Mouse (Mus musculus) thymus, adult 2 months (tissue): Measurements from ENCODE around the gene Sec14l1. TPM values are rescaled to one million over a fixed set of nuclear protein-coding genes. Genes with fewer than 3 reads are reported as not detected.

Experiments used
- DNase-seq: peaks from one replicate; pipeline ENCODE4 v3.0.0; 2021
- H3K27ac ChIP-seq: fragments of 200-500 bp; 2 replicates; pipeline ENCODE4 v1.5.1; 2012; ENCODE audit warnings: low read length, control low read depth; ENCODE audit not compliant: control insufficient read depth, insufficient read depth
- H3K27me3 ChIP-seq: fragments of 200-500 bp; 2 replicates; pipeline ENCODE4 v1.6.1; 2012; ENCODE audit warnings: mild to moderate bottlenecking, low read length, moderate library complexity, mixed read lengths; ENCODE audit not compliant: control insufficient read depth, insufficient read depth
- H3K36me3 ChIP-seq: fragments of 200-500 bp; 2 replicates; pipeline ENCODE4 v1.6.1; 2012; ENCODE audit warnings: mild to moderate bottlenecking, low read length, moderate library complexity; ENCODE audit not compliant: control insufficient read depth, insufficient read depth
- H3K4me1 ChIP-seq: fragments of 200-500 bp; replicated peaks from 2 replicates; pipeline ENCODE4 v1.6.1; 2012; ENCODE audit warnings: low read length; ENCODE audit not compliant: control insufficient read depth, insufficient read depth
- H3K4me3 ChIP-seq: fragments of 200-500 bp; 2 replicates; pipeline ENCODE4 v1.5.1; 2012; ENCODE audit warnings: mild to moderate bottlenecking, low read length, control low read depth, moderate library complexity; ENCODE audit not compliant: control insufficient read depth, insufficient read depth
- CTCF ChIP-seq: fragments of 200-500 bp; IDR thresholded peaks from 2 replicates; pipeline ENCODE4 v1.5.1; 2012; ENCODE audit warnings: mild to moderate bottlenecking, control low read depth, low read length, moderate library complexity, borderline replicate concordance; ENCODE audit not compliant: control insufficient read depth, poor library complexity, insufficient read depth; ENCODE audit errors: extremely low read depth
- POLR2A ChIP-seq: fragments of 200-500 bp; IDR thresholded peaks from 2 replicates; pipeline ENCODE4 v1.6.1; 2012; ENCODE audit warnings: mild to moderate bottlenecking, low read length, control low read depth, moderate library complexity; ENCODE audit not compliant: control insufficient read depth, poor library complexity, insufficient read depth; ENCODE audit errors: extremely low read depth
- WGBS: fragments of 180-500 bp; shearing (Covaris S2); methylation state at CpG from one replicate; pipeline ENCODE4 v1.1.7; 2018; 5-methylcytosine and 5-hydroxymethylcytosine counted together
- polyA plus RNA-seq: library from polyadenylated mRNA; depleted of rRNA; stranded (reverse); fragments of >200 nt; gene quantifications from 2 replicates; pipeline ENCODE4 v1.2.3, GENCODE M21; 2012

The Sec14l1 gene
- polyA plus RNA-seq, 1 experiment: 84.8 TPM

GRCm38 (mm10) chr11:117131450-117131849 is 16.5 kb downstream of the Sec14l1 start:
- WGBS: 51% methylated on average over 10 of the region's 10 CpGs
- TF ChIP-seq POLR2A (no peak), CTCF (no peak)
- H3K4me1 ChIP-seq: peaks cover 21% of the 10 kb centered on the region
- H3K27ac ChIP-seq: no peak overlapping the region
- H3K27me3 ChIP-seq: no peaks in the 10 kb centered on the region
- no peak for DNase-seq
- no peaks in the 10 kb centered on the region for H3K36me3 ChIP-seq
- H3K4me3 ChIP-seq: no peak overlapping the region

- no peak for TF ChIP-seq CTCF
- TF ChIP-seq POLR2A: no peak
- H3K36me3 ChIP-seq: no peaks in the 10 kb centered on the region
- peaks cover 9% of the 10 kb centered on the region for H3K4me1 ChIP-seq
- WGBS: 94% methylated on average over 23 of the region's 23 CpGs
- no peak overlapping the region for H3K4me3 ChIP-seq
- no peaks in the 10 kb centered on the region for H3K27me3 ChIP-seq
- H3K27ac ChIP-seq: no peak overlapping the region
- DNase-seq: no peak
Measured at GRCm38 (mm10) chr11:117134776-117135387, 19.9 kb downstream of the Sec14l1 start.

GRCm38 (mm10) chr11:117135457-117136290 is 20.7 kb downstream of the Sec14l1 start:
- TF ChIP-seq CTCF (no peak), POLR2A (no peak)
- DNase-seq: no peak
- Histone ChIP-seq H3K27me3 (no peaks in the 10 kb centered on the region), H3K4me3 (no peak overlapping the region), H3K27ac (no peak overlapping the region), H3K36me3 (no peaks in the 10 kb centered on the region), H3K4me1 (peaks cover 9% of the 10 kb centered on the region)
- 76% methylated on average over 17 of the region's 17 CpGs for WGBS

GRCm38 (mm10) chr11:117136880-117137279 is 21.9 kb downstream of the Sec14l1 start:
- no peak overlapping the region for H3K4me3 ChIP-seq
- TF ChIP-seq CTCF (no peak), POLR2A (no peak)
- peaks cover 7% of the 10 kb centered on the region for H3K4me1 ChIP-seq
- no peaks in the 10 kb centered on the region for H3K27me3 ChIP-seq
- H3K27ac ChIP-seq: no peak overlapping the region
- DNase-seq: no peak
- 0 out of 2 replicates have a peak, but pooled peaks cover 1% of the 10 kb centered on the region for H3K36me3 ChIP-seq
- 98% methylated on average over 14 of the region's 14 CpGs for WGBS

- Histone ChIP-seq H3K36me3 (0 out of 2 replicates have a peak, but pooled peaks cover 9% of the 10 kb centered on the region), H3K4me1 (peaks cover 7% of the 10 kb centered on the region), H3K4me3 (no peak overlapping the region), H3K27me3 (no peaks in the 10 kb centered on the region), H3K27ac (no peak overlapping the region)
- TF ChIP-seq POLR2A: no peak
- TF ChIP-seq CTCF: no peak
- WGBS: 91% methylated on average over 9 of the region's 9 CpGs
- DNase-seq: no peak
Measured at GRCm38 (mm10) chr11:117138213-117138761, 23.3 kb downstream of the Sec14l1 start.

GRCm38 (mm10) chr11:117138795-117139463 is 24.0 kb downstream of the Sec14l1 start:
- TF ChIP-seq CTCF (no peak), POLR2A (no peak)
- DNase-seq: no peak
- no peak overlapping the region for H3K4me3 ChIP-seq
- no peak overlapping the region for H3K27ac ChIP-seq
- H3K36me3 ChIP-seq: peaks cover 14% of the 10 kb centered on the region; the same call in 1 of the 2 replicates
- H3K4me1 ChIP-seq: peaks cover 7% of the 10 kb centered on the region
- 74% methylated on average over 12 of the region's 12 CpGs for WGBS
- no peaks in the 10 kb centered on the region for H3K27me3 ChIP-seq
